Mouse (Mus musculus) neural tube, embryonic 11.5 days (tissue): ENCODE results near the gene Tnfrsf18. TPM values are rescaled to one million over a fixed set of nuclear protein-coding genes. Genes with fewer than 3 reads are reported as not detected.

ENCODE experiments used
- ATAC-seq: fragments of 200-750 bp; cut with Nextera tagmentation; 2 replicates; pipeline ENCODE4 v1.8.0; 2017; ENCODE audit warnings: moderate number of reproducible peaks, mild to moderate bottlenecking, moderate TSS enrichment, moderate library complexity; ENCODE audit not compliant: insufficient read depth, low FRiP score, low TSS enrichment
- DNase-seq: peaks from one replicate; pipeline ENCODE4 v3.0.0-alpha.2; 2015; ENCODE audit warnings: low spot score
- H3K27ac ChIP-seq: fragments of 300-500 bp; sonication (generic); 2 replicates; pipeline ENCODE4 v1.5.1; 2014; ENCODE audit warnings: low read depth, mild to moderate bottlenecking, low read length
- H3K27me3 ChIP-seq: fragments of 300-500 bp; sonication (generic); 2 replicates; pipeline ENCODE4 v1.6.1; 2014; ENCODE audit warnings: mild to moderate bottlenecking, low read length, mixed read lengths; ENCODE audit not compliant: control insufficient read depth, insufficient read depth
- H3K36me3 ChIP-seq: fragments of 300-500 bp; sonication (generic); 2 replicates; pipeline ENCODE4 v1.6.1; 2014; ENCODE audit warnings: mild to moderate bottlenecking, low read length, moderate library complexity, mixed read lengths; ENCODE audit not compliant: control insufficient read depth, insufficient read depth
- H3K4me1 ChIP-seq: fragments of 300-500 bp; sonication (generic); 2 replicates; pipeline ENCODE4 v1.6.1; 2014; ENCODE audit warnings: low read length, mixed read lengths; ENCODE audit not compliant: control insufficient read depth, insufficient read depth
- H3K4me2 ChIP-seq: fragments of 300-500 bp; sonication (generic); 2 replicates; pipeline ENCODE4 v1.6.1; 2014; ENCODE audit warnings: low read depth, mild to moderate bottlenecking, moderate library complexity
- H3K4me3 ChIP-seq: fragments of 300-500 bp; sonication (generic); 2 replicates; pipeline ENCODE4 v1.5.1; 2014; ENCODE audit warnings: low read depth, low read length
- H3K9ac ChIP-seq: fragments of 300-500 bp; sonication (generic); 2 replicates; pipeline ENCODE4 v1.6.1; 2014; ENCODE audit warnings: mild to moderate bottlenecking, low read length
- H3K9me3 ChIP-seq: fragments of 300-500 bp; sonication (generic); 2 replicates; pipeline ENCODE4 v1.6.1; 2016; ENCODE audit warnings: low read length; ENCODE audit not compliant: control insufficient read depth
- WGBS: fragments of 180-500 bp; shearing (Covaris S2); extraction: QIAGEN DNeasy Blood & Tissue Kit; methylation state at CpG from one replicate; pipeline ENCODE4 v1.1.7; 2014; 5-methylcytosine and 5-hydroxymethylcytosine counted together
- microRNA counts: library from miRNA; unstranded; fragments of <30 nt; microRNA quantifications from one replicate; lab custom pipeline; 2015
- microRNA-seq: library from miRNA; unstranded; fragments of <30 nt; microRNA quantifications from one replicate; pipeline ENCODE4, GENCODE M21; 2016
- polyA plus RNA-seq: library from polyadenylated mRNA; unstranded; fragments of >200 nt; fragmentation: Nextera tagmentation; extraction: Ambion mirVana; gene quantifications from 2 replicates; pipeline ENCODE4 v1.2.1, GENCODE M21; 2014

Gene Tnfrsf18
- polyA plus RNA-seq, 1 experiment from 2014 or later = 0.62 TPM

DNA sequence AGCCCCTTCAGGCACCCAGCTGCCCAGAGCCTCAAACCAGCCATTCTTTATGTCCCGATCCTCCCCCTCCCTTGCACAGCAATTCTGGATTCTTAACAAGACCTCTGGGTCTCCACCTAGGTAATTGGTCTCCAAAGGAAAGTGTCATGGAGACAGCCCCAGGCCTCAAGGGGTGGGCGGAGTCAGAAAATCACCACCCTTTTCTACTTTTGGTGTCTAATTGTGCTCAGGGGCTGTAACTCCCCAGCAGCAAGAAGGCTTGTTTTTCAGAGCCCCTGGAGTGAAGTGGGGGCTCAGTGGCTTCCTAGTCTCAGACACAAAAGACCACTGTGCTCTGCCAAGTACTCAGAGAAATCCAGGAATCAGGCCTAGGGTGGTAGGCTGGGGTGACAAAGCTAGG is 44.8 kb downstream of the Tnfrsf18 start:
- H3K36me3 ChIP-seq = no peaks in the 10 kb centered on the region
- no peak overlapping the region for H3K9ac ChIP-seq
- H3K9me3 ChIP-seq = no peaks in the 10 kb centered on the region
- no peaks in the 10 kb centered on the region for H3K4me1 ChIP-seq
- DNase-seq = no peak
- no peaks in the 10 kb centered on the region for H3K27me3 ChIP-seq
- no peak overlapping the region for H3K27ac ChIP-seq
- H3K4me2 ChIP-seq = no peak overlapping the region
- 35% methylated on average over 2 of the region's 2 CpGs for WGBS
- no peak overlapping the region for H3K4me3 ChIP-seq
- ATAC-seq = no peak

DNA sequence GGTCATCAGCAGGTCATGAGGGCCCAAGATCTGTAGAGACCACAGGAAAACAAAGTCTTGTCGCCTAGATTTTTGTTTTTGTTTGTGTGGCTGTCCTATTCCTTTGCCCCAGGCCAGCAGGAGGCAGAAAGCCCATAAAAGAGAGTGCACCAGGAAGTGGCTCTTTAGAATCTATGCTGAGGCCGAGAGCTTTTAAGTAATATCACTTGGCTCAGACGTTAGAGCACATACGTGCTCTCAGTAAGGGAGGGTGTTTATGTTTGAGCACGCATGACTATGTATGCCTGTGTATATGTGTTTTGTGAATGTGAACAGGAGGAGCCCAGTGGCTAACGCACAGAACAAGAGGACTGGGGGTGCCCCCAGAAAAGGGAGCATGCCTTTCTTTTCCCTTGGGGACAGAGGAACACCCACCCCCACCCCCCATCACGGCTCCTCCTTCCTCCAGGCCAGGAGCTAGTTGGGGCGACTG is 51.0 kb downstream of the Tnfrsf18 start:
- Histone ChIP-seq H3K36me3 (no peaks in the 10 kb centered on the region), H3K9ac (no peak overlapping the region), H3K4me3 (no peak overlapping the region), H3K27ac (no peak overlapping the region), H3K9me3 (no peaks in the 10 kb centered on the region), H3K27me3 (peaks cover 19% of the 10 kb centered on the region), H3K4me2 (peak overlapping the region; percentile 56), H3K4me1 (peaks cover 5% of the 10 kb centered on the region)
- ATAC-seq (no peak), DNase-seq (no peak)
- WGBS = 7% methylated on average over 7 of the region's 8 CpGs

DNA sequence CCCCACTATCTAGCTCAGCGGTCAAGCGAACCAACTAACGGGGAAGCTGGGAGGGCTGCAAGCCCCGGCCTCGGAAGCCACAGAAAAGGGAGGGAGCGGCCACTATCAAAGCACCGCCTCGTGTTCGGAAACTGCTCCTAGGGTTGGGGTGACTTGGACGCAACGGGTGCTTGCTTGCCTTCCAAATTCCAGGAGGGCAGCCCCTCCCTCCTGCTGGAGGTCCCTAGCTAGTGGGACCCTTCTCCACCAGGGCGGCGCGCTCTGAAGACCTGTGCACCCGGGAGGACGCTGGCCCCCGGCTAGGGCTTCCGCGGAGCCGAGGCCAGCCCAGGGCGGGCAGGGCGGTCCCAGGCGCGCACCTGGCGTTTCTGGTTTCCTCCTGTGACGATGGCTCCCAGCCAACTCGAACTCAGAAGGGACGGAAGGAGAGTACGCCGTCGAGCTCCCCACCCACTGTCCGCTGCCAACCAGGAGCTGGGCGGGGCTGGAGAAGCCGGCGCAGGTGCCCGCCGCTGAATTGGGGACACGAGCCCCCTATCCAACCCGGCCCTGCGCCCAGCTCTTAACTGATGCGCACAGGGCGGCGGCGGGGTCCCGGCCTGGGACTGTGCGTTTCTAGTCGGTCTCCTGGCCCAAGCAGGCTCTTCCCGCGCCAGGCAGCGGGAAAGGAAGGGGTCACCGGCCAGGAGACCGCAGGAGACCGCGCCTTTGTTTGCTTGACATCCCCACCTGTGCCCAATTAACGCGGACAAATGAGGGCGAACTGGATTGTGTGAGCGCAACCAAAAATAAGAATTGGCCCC is 51.7 kb downstream of the Tnfrsf18 start:
- H3K9ac ChIP-seq = peak overlapping the region; percentile 41
- no peak for ATAC-seq
- H3K27ac ChIP-seq = no peak overlapping the region
- H3K4me2 ChIP-seq = peak overlapping the region; percentile 56
- under 1% methylated on average over 55 of the region's 58 CpGs for WGBS
- peaks cover 19% of the 10 kb centered on the region for H3K27me3 ChIP-seq
- peak overlapping the region; percentile 36 for H3K4me3 ChIP-seq
- H3K9me3 ChIP-seq = no peaks in the 10 kb centered on the region
- H3K36me3 ChIP-seq = no peaks in the 10 kb centered on the region
- peaks cover 5% of the 10 kb centered on the region for H3K4me1 ChIP-seq
- peak; percentile 45 for DNase-seq

MicroRNAs encoded within 50 kb of the gene (microRNA counts, 519-probe panel; counts per million panel counts)
- microRNA mmu-miR-200a (lab: Ali Mortazavi, UCI) (171 counts per million, percentile 57 among the panel's probes with 10 or more counts), microRNA mmu-miR-200b (lab: Ali Mortazavi, UCI) (3,314 counts per million, percentile 67 among the panel's probes with 10 or more counts), microRNA mmu-miR-429 (lab: Ali Mortazavi, UCI) (3,673 counts per million, percentile 71 among the panel's probes with 10 or more counts)

Small RNA genes lying within 50 kb of the gene (microRNA-seq; reads per million reads assigned to microRNA genes)
- gene Mir200a = 31.2 reads per million, percentile 33 among the genes with 10 or more reads in this experiment
- gene Mir200b = 213 reads per million, percentile 61 among the genes with 10 or more reads in this experiment
- 570 reads per million, percentile 71 among the genes with 10 or more reads in this experiment for gene Mir429

Other genes starting within 250 kb of the Tnfrsf18 start
- gene Tmem88b, start 240.3 kb upstream of the Tnfrsf18 start, polyA plus RNA-seq = 0.33 and 0.49 TPM in 2 replicates
- not detected in 2 replicates for gene Ankrd65, start 235.7 kb upstream of the Tnfrsf18 start, polyA plus RNA-seq
- gene Mrpl20, start 223.3 kb upstream of the Tnfrsf18 start, polyA plus RNA-seq = 225 and 246 TPM in 2 replicates
- gene Ccnl2, start 213.7 kb upstream of the Tnfrsf18 start, polyA plus RNA-seq = 172 and 188 TPM in 2 replicates
- 129 TPM in 2 replicates for gene Aurkaip1, start 194.9 kb upstream of the Tnfrsf18 start, polyA plus RNA-seq
- gene Mxra8, start 186.5 kb upstream of the Tnfrsf18 start, polyA plus RNA-seq = 33.6 and 38.5 TPM in 2 replicates
- gene Dvl1, start 178.8 kb upstream of the Tnfrsf18 start, polyA plus RNA-seq = 14.2 and 15.1 TPM in 2 replicates
- 0.45 and 0.48 TPM in 2 replicates for gene Tas1r3, start 162.8 kb upstream of the Tnfrsf18 start, polyA plus RNA-seq
- 23.4 and 28.3 TPM in 2 replicates for gene Cptp, start 156.7 kb upstream of the Tnfrsf18 start, polyA plus RNA-seq
- 89.7 and 95.0 TPM in 2 replicates for gene Ints11, start 156.6 kb upstream of the Tnfrsf18 start, polyA plus RNA-seq
- 37.5 and 42.2 TPM in 2 replicates for gene Pusl1, start 134.4 kb upstream of the Tnfrsf18 start, polyA plus RNA-seq
- 44.3 and 45.4 TPM in 2 replicates for gene Acap3, start 134.3 kb upstream of the Tnfrsf18 start, polyA plus RNA-seq
- gene Ube2j2, start 82.3 kb upstream of the Tnfrsf18 start, polyA plus RNA-seq = 154 and 162 TPM in 2 replicates
- gene C1qtnf12, start 63.8 kb upstream of the Tnfrsf18 start, polyA plus RNA-seq = 19.6 and 22.0 TPM in 2 replicates
- 18.9 and 19.9 TPM in 2 replicates for gene B3galt6, start 33.5 kb upstream of the Tnfrsf18 start, polyA plus RNA-seq
- gene Sdf4, start 33.3 kb upstream of the Tnfrsf18 start, polyA plus RNA-seq = 136 and 139 TPM in 2 replicates
- gene Tnfrsf4, start 12.3 kb upstream of the Tnfrsf18 start, polyA plus RNA-seq = 0.45 TPM in 2 replicates
- gene Ttll10, start 33.2 kb downstream of the Tnfrsf18 start, polyA plus RNA-seq = not detected in 2 replicates
- 50.6 and 51.9 TPM in 2 replicates for gene 9430015G10Rik, start 83.8 kb downstream of the Tnfrsf18 start, polyA plus RNA-seq
- gene Rnf223, start 104.3 kb downstream of the Tnfrsf18 start, polyA plus RNA-seq = 0.73 and 1.0 TPM in 2 replicates
- gene Agrn, start 171.3 kb downstream of the Tnfrsf18 start, polyA plus RNA-seq = 85.9 and 91.9 TPM in 2 replicates
- gene Isg15, start 174.7 kb downstream of the Tnfrsf18 start, polyA plus RNA-seq = not detected in 2 replicates
- gene AW011738, start 177.1 kb downstream of the Tnfrsf18 start, polyA plus RNA-seq = 1.5 and 1.8 TPM in 2 replicates
- gene Perm1, start 189.7 kb downstream of the Tnfrsf18 start, polyA plus RNA-seq = 0.57 and 0.85 TPM in 2 replicates
- 20.4 and 21.6 TPM in 2 replicates for gene Plekhn1, start 208.7 kb downstream of the Tnfrsf18 start, polyA plus RNA-seq
- gene Noc2l, start 209.8 kb downstream of the Tnfrsf18 start, polyA plus RNA-seq = 75.3 and 77.4 TPM in 2 replicates
- 1.4 and 2.6 TPM in 2 replicates for gene Samd11, start 229.5 kb downstream of the Tnfrsf18 start, polyA plus RNA-seq